Mouse (Mus musculus) stomach, postnatal 0 days (tissue): ENCODE measurements around the gene Fgd4. TPM values are rescaled to one million over a fixed set of nuclear protein-coding genes. Genes with fewer than 3 reads are reported as not detected.
"Not testable (repeated sequence)": the region's sequence is repeated elsewhere in the genome, so short reads cannot be mapped to it uniquely, and the experiment has no call there.

Experiments used
- ATAC-seq: fragments of 200-750 bp; cut with Nextera tagmentation; 2 replicates; pipeline ENCODE4 v1.8.0; 2017; ENCODE audit not compliant: low FRiP score, low TSS enrichment
- DNase-seq: peaks from one replicate; pipeline ENCODE4 v3.0.0-alpha.2; 2016; ENCODE audit warnings: low spot score
- H3K27ac ChIP-seq: fragments of 300-500 bp; sonication (generic); replicated peaks from 2 replicates; pipeline ENCODE4 v1.5.1; 2014; ENCODE audit warnings: mild to moderate bottlenecking, control low read depth
- H3K27me3 ChIP-seq: fragments of 300-500 bp; sonication (generic); 2 replicates; pipeline ENCODE4 v1.6.1; 2014; ENCODE audit warnings: low read length; ENCODE audit not compliant: control insufficient read depth, insufficient read depth
- H3K36me3 ChIP-seq: fragments of 300-500 bp; sonication (generic); 2 replicates; pipeline ENCODE4 v1.6.1; 2014; ENCODE audit warnings: low read length, mixed read lengths; ENCODE audit not compliant: control insufficient read depth, insufficient read depth
- H3K4me1 ChIP-seq: fragments of 300-500 bp; sonication (generic); replicated peaks from 2 replicates; pipeline ENCODE4 v1.6.1; 2014; ENCODE audit warnings: antibody characterized with exemption; ENCODE audit not compliant: control insufficient read depth, insufficient read depth
- H3K4me2 ChIP-seq: fragments of 300-500 bp; sonication (generic); replicated peaks from 2 replicates; pipeline ENCODE4 v1.6.1; 2014; ENCODE audit warnings: low read depth, mild to moderate bottlenecking, control low read depth, moderate library complexity
- H3K4me3 ChIP-seq: fragments of 300-500 bp; sonication (generic); 2 replicates; pipeline ENCODE4 v1.5.1; 2014; ENCODE audit warnings: low read depth, low read length, control low read depth
- H3K9ac ChIP-seq: fragments of 300-500 bp; sonication (generic); 2 replicates; pipeline ENCODE4 v1.6.1; 2014; ENCODE audit warnings: mild to moderate bottlenecking, low read length, control low read depth, mixed read lengths
- H3K9me3 ChIP-seq: fragments of 300-500 bp; sonication (generic); 2 replicates; pipeline ENCODE4 v1.6.1; 2016; ENCODE audit warnings: low read length; ENCODE audit not compliant: control insufficient read depth
- CTCF ChIP-seq: IDR thresholded peaks from 2 replicates; pipeline ENCODE4 v1.5.1; 2016; ENCODE audit warnings: antibody characterized with exemption, low read depth, mild to moderate bottlenecking, moderate library complexity
- EP300 ChIP-seq: optimal IDR thresholded peaks from 2 replicates; pipeline ENCODE3; 2016; ENCODE audit warnings: antibody characterized with exemption
- WGBS: fragments of 180-500 bp; shearing (Covaris S2); extraction: QIAGEN DNeasy Blood & Tissue Kit; methylation state at CpG from one replicate; pipeline ENCODE4 v1.1.7; 2014; 5-methylcytosine and 5-hydroxymethylcytosine counted together
- polyA plus RNA-seq: library from polyadenylated mRNA; unstranded; fragments of >200 nt; fragmentation: Nextera tagmentation; extraction: Ambion mirVana; gene quantifications from 2 replicates; pipeline ENCODE4 v1.2.1, GENCODE M21; 2015

Fgd4 gene
- polyA plus RNA-seq, 1 experiment from 2014 or later, result 4.6 TPM

DNA sequence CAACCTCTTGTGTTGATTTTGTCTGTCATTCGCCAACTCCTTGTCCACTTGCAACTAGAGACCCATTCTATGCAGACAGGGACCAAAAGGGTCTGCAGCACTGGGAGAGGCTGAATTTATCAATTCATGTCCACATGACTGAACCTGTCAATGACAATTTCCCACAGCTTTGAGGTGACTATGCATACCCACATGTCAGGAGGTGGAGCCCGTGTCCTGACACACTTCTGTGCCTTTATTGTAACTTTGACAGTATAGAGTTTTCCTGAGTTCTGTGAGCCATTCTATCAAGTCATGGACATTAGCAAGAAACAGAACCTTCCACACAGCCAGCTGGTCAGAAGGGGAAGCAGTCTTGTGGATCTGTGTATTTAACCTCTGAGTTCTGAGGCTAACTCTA is 76.7 kb downstream of the Fgd4 start:
- no peak for DNase-seq
- no peak for TF ChIP-seq EP300
- TF ChIP-seq CTCF, result no peak
- Histone ChIP-seq H3K27me3 (no peaks in the 10 kb centered on the region), H3K9me3 (no peaks in the 10 kb centered on the region), H3K4me3 (no peak overlapping the region), H3K4me1 (0 out of 2 replicates have a peak, but pooled peaks cover 3% of the 10 kb centered on the region), H3K36me3 (no peaks in the 10 kb centered on the region), H3K4me2 (no peak overlapping the region), H3K9ac (no peak overlapping the region), H3K27ac (no peak overlapping the region)
- ATAC-seq, result no peak
- 93% methylated on average over 2 of the region's 2 CpGs for WGBS

DNA sequence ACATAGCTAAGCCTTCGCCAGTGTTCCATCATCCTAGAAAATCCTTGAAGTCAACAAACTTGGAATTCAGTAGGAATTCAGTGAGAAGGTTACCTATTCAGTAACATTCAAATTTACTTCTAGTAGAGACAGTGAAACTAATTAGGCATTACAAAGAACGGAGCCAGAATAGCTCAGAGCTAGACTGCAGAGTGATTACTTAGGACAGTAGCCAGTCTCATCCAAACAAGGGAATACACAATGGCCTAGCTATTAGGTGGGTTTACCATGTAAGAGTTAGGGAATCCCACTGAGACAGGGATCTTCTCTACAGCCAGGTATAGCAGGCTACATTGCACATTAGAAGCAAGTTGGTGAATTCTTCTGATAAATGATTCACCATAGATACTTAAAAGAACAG is 77.5 kb downstream of the Fgd4 start:
- H3K36me3 ChIP-seq, H3K9ac ChIP-seq, H3K9me3 ChIP-seq, DNase-seq, H3K4me2 ChIP-seq, H3K27me3 ChIP-seq, H3K4me3 ChIP-seq, H3K27ac ChIP-seq, ATAC-seq, H3K4me1 ChIP-seq: not testable (repeated sequence)
- 76% methylated on average over 2 of the region's 2 CpGs for WGBS

DNA sequence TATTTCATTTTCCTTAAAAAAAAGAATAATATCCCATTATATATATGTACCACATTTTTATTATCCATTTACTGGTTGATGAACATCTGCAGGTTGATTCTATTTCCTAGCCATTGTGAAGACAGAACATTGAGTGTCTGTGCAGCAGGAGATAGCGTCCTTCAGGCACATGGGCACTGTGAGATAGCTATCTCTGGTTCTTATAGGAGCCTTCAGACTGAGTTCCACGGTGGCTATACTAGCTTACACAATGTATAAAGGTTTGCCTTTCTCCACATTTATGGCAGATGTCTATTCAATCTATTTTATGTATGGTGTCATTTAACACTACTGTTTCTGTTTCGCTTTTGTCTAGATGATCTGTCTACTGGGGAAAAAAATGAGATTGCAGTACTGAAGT is 98.9 kb downstream of the Fgd4 start:
- H3K36me3 ChIP-seq, result no peaks in the 10 kb centered on the region
- H3K9ac ChIP-seq, result no peak overlapping the region
- no peak overlapping the region for H3K4me2 ChIP-seq
- ATAC-seq, result no peak
- WGBS, result 90% methylated on average over 3 of the region's 3 CpGs
- no peaks in the 10 kb centered on the region for H3K9me3 ChIP-seq
- no peak overlapping the region for H3K27ac ChIP-seq
- no peak overlapping the region for H3K4me3 ChIP-seq
- no peak for DNase-seq
- TF ChIP-seq CTCF (no peak), EP300 (no peak)
- H3K27me3 ChIP-seq, result no peaks in the 10 kb centered on the region
- no peaks in the 10 kb centered on the region for H3K4me1 ChIP-seq

DNA sequence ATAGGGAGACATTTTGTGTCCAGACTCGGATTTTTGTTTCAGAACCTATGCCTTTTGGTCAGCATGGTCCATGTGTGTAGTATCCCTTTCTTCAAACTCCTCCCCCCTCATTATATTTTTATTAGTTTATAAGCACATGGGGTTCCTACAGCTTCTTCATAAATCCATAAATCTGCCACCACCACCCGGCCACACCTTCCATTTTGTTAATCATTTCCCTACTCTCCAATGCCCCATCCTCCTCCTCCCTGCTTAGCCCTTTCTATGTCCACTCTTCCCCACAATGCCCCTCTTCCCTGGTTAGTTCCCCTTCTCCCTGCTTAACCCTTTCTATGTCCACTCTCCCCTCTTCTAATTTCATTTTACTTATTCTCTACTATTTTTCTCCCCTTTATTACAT is 99.4 kb downstream of the Fgd4 start:
- no peaks in the 10 kb centered on the region for H3K27me3 ChIP-seq
- WGBS, result 74% methylated on average over 2 of the region's 2 CpGs

DNA sequence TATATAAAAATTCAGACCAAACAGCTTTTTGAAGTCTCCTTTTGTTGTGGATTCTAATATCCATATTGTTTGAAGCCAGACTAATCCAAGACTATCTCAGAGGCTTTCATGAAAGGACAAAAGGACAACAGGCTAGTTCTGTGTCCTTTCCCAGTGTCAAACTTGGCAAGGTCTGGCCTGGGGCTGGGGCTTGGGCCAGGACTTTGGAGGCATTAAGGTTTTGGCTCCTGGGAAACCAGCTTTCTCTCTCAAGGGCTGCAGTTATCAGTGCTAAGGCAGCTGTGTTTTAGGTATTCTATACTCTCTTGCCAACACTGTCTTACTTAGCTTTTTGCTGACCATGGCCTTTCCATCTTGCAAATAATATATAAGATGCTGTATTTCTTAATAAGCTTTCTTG is 101.6 kb downstream of the Fgd4 start:
- ATAC-seq, result no peak
- Histone ChIP-seq H3K9me3 (no peaks in the 10 kb centered on the region), H3K27ac (no peak overlapping the region), H3K4me2 (no peak overlapping the region), H3K27me3 (no peaks in the 10 kb centered on the region), H3K9ac (no peak overlapping the region), H3K4me3 (no peak overlapping the region), H3K36me3 (no peaks in the 10 kb centered on the region), H3K4me1 (no peaks in the 10 kb centered on the region)
- TF ChIP-seq EP300 (no peak), CTCF (no peak)
- DNase-seq, result no peak

More for the DNA sequence above, 99.4 kb downstream of the Fgd4 start:
- Histone ChIP-seq H3K9ac (no peak overlapping the region), H3K36me3 (no peaks in the 10 kb centered on the region), H3K4me3 (no peak overlapping the region), H3K4me1 (no peaks in the 10 kb centered on the region), H3K9me3 (no peaks in the 10 kb centered on the region), H3K27ac (no peak overlapping the region), H3K4me2 (no peak overlapping the region)
- DNase-seq, result no peak
- TF ChIP-seq CTCF, result no peak
- TF ChIP-seq EP300, result no peak
- ATAC-seq, result no peak

DNA sequence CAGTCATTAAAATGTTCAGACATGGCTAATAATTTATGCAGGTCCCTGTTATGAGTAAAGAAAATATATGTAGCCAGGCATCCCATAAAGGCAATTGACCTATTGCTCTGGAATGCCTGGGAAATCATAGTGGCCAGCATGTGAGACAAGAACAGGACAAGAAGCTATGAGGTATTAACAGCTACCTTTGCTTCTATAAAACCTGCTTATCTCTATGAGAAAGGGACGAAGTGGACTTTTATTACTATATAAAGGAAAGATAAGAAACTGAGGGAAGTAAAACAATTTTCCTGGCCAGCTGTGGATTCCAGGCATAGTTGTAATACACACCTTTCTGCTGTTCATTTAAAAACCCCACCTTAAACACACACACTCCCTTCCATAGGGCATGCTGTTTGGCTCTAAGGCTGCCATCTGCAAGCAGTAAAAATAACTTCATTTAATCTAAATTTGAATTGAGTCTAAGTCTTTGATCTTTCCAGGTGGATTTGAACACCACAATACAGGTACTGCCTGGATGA is 114.8 kb downstream of the Fgd4 start:
- Histone ChIP-seq H3K4me3 (no peak overlapping the region), H3K9ac (no peak overlapping the region), H3K27me3 (no peaks in the 10 kb centered on the region), H3K9me3 (no peaks in the 10 kb centered on the region), H3K4me2 (no peak overlapping the region), H3K27ac (no peak overlapping the region), H3K36me3 (peaks cover 3% of the 10 kb centered on the region; the same call in 1 of the 2 replicates), H3K4me1 (no peaks in the 10 kb centered on the region)
- peak; percentile 88 for ATAC-seq
- TF ChIP-seq CTCF (no peak), EP300 (no peak)
- no peak for DNase-seq
- 43% methylated on average over 1 of the region's 1 CpGs for WGBS
